Mouse (Mus musculus) T-helper 17 cell (primary cell): Measurements from ENCODE around the gene Wnt7a.

Experiments used
- in situ Hi-C, 2 experiments: fragments of 300-600 bp; cut with MboI, MseI; formaldehyde crosslinking; loops; 1 replicate in 1 of 2; 2 replicates in 1 of 2; pipeline ENCODE4 v1.15.1; 2025; ENCODE audit warnings: high pct_unique_total_duplicates in 2 of 2

The Wnt7a gene

DNA sequence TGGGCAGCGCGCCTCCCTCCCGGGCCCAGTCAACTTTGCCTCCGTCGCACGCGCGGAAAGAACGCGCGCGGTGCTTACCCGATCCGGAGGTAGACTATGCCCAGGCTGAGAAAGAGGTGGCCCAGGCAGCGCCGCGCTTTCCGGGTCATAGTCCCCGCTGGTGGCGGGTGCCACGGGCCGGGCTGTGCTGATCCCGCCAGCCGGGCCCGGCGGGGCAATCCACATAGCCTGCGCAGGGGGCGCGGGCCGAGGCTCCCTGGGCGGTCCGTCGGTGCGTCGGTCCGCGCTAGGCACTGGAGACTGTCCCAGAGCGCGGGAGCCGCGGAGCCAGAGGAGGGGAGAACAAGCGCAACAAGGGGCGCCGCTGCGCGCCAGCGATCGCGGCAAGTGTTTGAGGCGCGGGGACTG, at the start of gene Wnt7a:
TSS of gene Wnt7a (minus strand) at position 403 of the 408 bp plus-strand sequence.
- in situ Hi-C loops: loop anchor here (5.0 kb wide), 3 partner anchors 124 to 244 kb away; no protein-coding TSS in a partner anchor

DNA sequence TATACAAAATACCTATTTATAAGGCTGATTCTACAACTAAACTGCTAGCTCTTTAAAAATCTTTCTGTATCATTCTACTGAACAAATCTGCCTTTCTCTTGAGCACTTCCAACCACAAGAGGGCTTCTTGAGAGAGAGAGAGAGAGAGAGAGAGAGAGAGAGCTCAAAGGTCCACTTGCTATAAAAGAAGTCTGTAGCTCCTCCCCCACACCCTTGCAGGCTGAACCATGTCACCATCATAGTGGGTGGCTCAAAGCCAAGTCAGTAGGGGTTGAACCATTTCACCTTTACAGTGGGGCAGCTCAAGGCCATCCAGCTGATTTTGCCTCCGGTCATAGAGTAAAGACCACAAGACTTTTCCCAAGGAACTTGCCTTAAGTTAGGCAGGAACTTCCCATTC, 48.3 kb upstream of the Wnt7a start:
- in situ Hi-C loops: no loop called here

DNA sequence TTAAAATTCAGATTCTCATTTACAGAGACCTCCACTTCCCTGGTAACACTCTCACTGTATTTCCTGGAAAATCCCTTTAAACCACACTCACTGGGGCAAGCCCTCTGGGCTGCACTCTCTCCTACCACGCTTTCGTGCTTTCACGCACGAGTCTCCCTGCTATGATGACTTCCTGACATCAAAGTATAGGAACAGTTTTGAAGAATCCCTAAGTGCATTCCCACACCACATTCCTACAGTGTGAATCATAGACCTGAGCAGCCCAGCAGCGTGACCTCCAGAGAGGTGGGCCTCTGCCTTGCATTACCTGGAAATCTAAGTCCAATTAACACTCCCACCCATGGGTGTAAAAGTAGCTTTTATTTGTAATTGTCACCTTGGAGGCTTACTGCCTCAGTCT, 43.4 kb upstream of the Wnt7a start:
- in situ Hi-C loops: no loop called here

DNA sequence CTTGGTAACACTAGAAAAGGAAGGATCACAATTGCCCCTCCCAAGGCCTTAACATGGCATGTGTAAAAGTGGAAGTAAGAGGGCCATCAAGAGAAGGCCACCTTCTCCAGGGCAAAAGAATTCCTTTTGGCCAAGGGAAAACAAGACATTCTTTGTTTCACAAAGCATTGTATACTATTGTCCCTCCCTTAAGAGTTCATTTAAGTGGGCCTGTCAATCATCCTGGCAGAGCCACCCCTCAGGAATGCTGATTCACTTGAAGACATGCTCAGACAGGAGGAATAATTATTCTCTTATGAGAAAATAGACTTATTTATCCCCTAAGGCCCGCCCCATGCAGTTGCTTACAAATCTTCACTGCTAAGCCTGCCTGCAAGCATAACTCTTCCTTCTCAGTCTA, 40.9 kb upstream of the Wnt7a start:
- in situ Hi-C loops: no loop called here

DNA sequence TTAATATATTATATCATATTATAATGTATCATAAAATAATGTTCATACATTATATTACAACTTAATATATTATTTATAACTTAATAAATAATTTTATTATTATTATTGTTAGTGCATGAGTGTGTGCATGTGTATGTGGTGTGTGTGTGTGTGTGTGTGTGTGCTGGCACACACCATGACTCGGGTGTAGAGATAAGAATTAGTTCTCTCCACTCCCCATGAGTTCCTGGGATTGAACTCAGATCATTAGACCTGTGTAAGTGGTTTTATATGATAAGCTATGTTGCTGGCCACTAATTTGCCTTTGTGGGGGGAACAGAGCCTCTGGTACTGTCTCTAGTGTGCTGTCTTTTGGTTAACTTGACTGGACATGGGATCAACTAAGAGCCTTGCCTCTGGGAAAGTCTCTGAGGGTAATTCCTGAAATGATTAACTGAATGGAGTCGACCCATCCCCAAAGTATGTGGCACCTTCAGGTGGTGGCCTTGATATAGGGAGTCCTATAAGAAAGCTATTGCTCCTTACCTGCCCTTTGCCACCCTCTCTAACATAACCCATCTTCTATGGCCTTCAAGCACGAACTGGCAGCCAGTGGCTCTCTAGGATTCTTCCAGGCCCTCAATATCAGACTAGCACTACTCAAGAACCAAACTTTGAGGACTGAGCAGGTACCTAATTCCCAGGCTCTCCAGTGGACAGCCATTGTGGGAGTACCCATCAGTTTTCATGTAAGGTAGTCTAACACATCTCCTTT, 38.5 kb upstream of the Wnt7a start:
- in situ Hi-C loops: no loop called here

DNA sequence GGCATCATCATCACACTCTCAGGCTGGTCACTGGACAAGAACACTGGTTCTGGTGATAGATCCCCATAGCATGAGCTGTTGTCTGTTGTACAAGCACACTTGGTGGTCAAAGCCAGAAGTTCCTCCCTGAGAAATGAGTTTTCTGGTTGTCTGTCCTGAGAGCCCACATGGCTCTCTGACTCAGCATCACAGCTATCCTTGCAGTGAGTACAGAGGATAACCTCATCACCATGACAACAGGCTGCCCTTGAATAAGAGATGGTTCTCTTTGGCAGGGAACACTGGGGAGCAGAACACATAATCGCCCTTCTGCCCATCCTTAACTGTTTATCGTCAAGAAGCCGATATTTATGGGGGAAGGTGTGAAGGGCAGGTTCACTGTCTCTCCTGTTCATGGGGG, 34.2 kb upstream of the Wnt7a start:
- in situ Hi-C loops: no loop called here

DNA sequence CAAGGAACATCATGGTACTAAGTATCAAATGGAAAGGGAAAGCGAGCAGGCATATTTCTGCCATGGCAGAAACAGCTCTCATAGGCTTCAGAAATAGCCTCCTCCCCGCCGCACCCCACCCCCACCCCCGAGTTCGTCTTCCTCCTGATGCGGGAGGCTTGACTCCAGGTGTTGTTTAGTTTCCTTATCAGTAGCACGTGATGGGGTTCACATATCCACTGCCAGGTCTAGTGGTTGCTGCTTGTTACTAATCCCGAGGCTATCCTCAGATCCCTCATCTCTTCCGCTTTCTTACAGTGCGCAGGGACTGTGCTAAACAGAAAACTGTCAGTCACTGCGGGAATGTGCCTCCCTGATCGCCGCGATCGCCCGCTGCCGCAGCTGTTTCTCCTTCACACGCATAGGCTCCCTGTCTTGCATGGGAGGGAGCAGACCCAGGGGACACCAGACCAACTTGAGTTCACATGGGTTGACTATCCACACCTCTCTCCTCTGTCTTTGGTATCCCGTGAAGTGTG, 30.0 kb upstream of the Wnt7a start:
- in situ Hi-C loops: loop anchor here in 1 of 2 experiments (5.0 kb wide), 1 partner anchor 76 kb away; the partner anchor contains the start of genes Lsm3 and Xpc

DNA sequence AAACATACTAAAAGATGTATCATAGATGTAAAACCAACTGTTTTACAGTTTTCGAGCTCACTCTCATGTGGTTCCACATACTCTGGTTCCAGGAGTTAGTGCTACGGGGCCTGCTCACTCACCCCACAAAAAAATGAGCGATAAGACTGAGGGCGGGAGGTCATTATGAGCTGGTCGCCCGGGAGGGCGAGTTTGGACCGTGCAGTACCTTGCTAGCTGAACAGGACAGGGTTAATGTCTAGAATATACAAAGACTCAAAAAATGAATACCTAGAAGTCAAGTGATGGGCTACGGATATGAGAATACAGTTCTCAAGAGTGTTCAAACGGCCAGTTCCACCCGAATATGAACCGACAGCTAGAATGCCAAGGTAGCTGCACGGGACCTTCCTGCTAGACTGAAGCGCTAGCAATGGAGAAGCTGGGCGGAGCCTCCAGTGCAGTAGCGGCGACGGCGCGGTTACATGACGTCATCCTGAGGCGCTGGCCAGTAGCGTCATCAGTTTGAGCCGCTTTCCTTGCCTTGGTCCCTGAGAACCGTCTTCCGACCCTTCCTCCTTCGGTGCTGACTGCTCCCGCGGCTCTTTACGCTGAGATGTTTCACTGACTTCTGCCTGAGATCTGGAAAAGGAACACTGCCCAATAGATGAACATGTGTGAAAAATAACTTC, 29.4 kb upstream of the Wnt7a start:
- in situ Hi-C loops: loop anchor here in 1 of 2 experiments (5.0 kb wide), 1 partner anchor 77 kb away; the partner anchor contains the start of genes Lsm3 and Xpc

DNA sequence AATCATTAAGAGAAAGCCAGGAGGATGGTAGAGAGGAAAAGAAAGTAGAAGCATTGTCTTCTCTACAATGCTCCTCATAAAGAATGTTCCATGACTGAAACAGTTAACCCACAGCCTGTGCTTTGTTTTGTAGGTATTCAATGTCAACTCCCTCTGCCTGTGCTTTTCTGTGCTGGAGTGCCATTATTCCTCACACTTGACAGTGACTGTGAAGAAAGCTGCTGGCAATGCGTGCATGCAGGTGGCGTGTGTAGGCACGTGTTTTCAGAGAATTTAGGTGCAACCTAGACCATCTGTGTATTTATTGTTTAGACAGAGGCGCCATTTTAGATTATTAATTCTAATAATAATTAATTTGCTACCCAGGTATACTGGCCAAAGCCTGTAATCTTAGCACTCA, 13.0 kb upstream of the Wnt7a start:
- in situ Hi-C loops: loop anchor here in 1 of 2 experiments (5.0 kb wide), 1 partner anchor 82 kb away; no protein-coding TSS in a partner anchor

DNA sequence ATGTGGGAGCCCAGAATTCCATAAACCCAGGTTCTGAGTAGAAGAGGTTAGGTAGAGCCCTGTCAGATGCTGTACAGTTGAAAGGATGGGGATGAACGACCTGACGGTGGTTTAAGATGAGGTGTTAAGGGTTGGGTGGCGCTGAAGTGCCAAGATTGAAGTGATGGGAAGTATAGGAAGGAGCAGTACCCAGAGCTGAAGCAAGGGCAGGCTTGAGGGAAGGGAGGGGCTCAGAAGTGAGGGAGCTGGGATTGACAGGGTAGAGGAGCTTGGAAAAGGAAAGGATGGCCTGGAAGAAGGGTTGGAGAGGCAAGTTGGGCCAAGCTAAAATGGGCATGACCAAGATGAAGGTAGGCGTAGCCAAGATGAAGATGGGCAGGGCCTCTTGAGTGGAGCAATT, 10.5 kb upstream of the Wnt7a start:
- in situ Hi-C loops: loop anchor here in 1 of 2 experiments (5.0 kb wide), 1 partner anchor 79 kb away; no protein-coding TSS in a partner anchor

DNA sequence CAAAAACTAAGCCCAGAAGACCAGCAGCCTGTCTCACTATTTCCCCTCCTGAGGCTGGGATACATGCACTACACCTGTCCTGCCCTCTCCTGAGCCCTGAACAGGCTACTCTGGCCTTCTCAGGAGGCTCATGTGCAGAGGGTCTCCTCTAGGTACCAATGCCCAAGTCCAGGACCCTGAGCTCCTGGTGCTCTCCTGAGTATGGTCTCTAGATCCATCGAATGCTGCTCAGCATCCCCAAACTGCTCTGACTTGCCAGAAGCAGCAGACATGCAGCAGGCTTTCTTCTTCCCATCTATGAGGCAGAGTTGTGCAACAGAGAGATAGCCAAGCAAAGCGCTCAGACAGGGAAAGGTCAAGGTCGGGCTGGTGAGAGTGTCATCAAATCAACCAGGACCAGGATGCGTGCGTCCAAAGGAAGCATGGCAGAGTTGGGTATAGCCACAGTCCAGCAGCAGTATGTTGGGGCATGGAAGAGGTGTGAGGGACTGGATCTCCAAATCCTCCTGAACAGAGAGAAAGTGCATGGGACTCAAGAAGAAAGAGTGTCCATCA, 6.2 kb upstream of the Wnt7a start:
- in situ Hi-C loops: no loop called here

DNA sequence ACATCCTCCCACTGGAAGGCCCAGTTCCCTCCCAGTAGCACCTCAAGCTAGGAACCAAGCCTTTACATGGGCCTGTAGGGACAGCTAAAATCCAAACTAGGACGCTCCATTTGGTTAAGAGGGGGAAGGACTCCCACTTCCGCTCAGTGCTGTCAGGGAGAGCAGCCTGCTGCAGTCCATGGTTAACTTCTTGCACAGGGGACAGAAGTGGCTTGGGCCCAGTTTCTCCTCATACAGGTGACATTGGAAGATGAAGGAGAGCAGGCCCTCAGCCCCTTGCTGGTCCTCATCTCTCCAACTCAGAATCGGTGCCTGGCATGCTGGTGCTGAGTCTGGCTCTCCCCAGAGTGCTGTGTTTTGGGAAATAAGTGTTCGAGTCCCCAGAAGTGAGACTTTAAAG, 5.0 kb upstream of the Wnt7a start:
- in situ Hi-C loops: no loop called here

DNA sequence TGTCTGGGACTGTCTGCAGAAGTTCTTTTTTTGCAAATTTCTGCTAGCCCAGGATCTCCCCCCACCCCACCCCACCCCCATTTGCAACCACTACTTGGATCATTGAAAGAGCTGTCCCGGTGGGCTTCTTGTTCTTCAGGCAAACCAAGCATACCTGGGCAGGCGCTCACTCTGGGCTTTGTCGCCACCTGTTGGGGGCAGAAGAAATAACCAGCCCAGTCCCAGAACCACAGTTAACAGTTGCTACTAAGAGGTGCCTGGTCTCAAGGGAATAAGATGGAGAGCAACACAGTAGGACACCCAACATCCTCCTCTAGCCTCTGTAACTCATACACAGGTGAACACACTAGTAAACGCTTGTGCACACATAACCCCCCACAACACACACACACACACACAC, 3.7 kb upstream of the Wnt7a start:
- in situ Hi-C loops: loop anchor here (5.0 kb wide), 3 partner anchors 128 to 248 kb away; no protein-coding TSS in a partner anchor

DNA sequence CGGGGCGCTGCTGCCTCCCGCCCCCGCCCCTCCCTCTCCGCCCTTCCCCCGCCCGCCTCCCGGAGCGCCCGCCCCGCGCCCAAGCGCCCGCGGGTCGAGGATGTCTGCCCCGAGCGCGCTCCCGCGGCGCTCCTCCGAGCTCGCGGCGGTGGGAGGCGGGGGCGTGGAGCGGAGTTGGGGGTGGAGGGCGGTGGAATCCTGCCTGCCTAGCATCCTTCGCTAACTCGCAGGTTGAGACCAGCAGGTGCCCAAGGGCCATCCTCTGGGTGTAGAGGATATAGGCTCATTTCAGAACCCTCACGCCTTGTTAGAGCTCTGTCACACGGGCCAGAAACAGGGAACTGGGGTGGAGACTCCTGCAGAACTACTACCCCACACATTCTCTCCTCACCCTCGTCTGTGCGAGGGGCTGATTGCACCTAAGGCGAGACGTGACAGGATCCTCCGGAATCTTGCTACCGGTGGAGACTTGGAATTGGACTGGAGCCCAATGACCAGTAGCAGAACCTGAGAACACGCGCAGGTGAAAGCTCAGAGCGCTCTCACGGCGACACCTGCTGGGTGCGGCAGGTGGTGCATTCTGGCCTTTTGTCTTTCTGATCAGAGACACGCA, 312 bp upstream of the Wnt7a start:
- in situ Hi-C loops: loop anchor here (5.0 kb wide), 3 partner anchors 124 to 244 kb away; no protein-coding TSS in a partner anchor

DNA sequence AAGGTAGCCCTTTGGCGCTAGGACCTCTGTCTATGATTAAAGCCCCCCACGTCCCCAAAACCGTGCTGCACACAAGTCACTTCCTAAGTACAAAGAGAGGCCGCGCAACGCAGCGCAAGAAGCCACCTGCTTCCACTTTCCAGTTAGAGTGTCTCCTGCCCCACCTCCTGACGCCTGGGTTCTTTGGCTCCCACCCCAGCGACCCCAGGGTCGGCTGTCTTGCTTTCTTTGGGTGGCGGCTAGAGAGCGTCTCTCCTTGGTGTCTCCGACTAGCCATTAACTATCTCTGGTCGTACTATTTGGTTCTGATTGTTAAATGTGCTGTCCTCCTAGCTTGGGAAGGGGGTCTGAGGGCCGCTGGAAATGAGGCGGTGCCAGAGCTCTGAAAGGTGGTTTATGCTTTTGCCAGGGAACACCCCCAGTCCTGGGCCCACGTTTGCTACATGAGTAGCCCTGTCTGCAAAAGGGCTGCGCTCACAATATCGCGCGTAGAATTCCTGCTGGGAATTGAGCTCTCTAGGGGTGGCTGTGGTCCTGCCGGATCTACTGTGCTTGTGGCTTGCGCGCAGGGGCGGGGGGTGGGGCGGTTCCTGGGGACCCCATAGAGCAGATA, 889 bp downstream of the Wnt7a start:
- in situ Hi-C loops: loop anchor here (5.0 kb wide), 3 partner anchors 123 to 243 kb away; no protein-coding TSS in a partner anchor

DNA sequence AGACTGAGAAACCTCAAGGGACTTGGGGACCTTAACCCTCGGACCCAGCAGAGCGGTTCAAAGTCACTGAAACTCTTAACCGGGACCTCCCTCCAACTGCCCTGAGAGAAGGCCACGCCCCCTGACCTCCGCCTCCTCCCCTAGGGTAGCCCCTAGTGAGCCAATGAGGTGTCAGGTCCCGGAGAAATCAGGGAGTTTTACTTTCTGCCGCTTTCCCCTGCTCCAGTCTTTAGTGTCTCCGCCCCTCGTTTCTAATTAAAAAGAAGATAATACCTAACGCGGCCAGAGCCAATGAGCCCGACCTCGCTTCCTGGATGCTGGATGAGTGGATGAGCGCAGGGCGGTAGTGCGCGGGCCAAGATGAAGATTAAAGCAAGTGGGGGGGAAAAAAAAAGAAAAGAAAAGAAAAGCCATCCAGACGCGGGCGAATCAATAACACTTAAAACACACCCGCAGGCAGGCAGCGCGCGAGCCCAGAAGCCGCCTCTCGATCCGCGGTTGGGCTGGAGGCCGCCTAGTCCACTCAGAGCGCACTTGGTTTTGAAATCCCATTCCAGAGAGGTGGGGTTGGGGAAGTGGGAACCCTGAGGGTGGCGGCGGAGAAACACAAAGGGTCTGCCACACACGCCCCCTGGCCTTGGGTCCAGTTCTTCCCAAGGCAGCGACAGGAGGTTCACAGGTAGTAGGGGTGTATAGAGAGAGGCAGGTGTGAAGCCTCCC, 1.6 kb downstream of the Wnt7a start:
- in situ Hi-C loops: loop anchor here (5.0 kb wide), 3 partner anchors 122 to 242 kb away; no protein-coding TSS in a partner anchor

DNA sequence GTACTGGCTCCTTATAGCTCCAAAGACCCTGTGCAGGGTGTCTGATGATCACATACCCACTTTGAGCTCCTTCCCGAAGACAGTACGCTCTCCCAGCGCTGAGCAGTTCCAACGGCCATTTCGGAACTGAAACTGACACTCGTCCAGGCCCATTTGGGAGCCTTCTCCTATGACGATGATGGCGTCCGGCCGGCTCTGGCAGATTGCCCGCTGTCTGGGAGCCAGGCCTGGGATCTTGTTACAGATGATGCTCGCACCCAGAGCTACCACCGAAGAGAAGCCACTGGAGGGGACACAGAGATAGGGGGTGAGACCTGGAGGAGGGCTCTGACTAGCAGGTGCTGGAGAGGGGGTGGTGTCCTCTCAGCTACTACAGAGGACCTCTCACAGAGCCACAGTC, 2.5 kb downstream of the Wnt7a start:
- in situ Hi-C loops: no loop called here

DNA sequence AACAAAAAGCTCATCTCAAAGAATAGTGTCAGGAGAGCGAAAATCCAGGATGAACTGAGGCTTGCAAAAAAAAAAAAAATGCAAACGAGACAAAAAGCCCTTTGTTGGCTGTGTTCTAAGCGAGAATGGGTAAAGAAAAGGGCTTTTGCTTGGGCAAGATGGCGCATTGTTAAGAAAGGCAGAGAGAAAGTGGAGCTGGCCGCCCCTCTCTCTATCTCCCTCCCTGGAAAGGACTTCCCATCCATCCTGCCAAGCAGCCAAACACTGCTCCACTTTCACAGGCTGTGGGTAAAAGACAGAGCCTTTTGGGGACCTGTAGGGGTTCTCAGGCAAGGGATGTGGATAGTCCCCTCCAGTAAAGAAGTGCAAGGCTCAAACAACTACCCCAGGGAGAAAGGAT, 9.6 kb downstream of the Wnt7a start:
- in situ Hi-C loops: no loop called here

DNA sequence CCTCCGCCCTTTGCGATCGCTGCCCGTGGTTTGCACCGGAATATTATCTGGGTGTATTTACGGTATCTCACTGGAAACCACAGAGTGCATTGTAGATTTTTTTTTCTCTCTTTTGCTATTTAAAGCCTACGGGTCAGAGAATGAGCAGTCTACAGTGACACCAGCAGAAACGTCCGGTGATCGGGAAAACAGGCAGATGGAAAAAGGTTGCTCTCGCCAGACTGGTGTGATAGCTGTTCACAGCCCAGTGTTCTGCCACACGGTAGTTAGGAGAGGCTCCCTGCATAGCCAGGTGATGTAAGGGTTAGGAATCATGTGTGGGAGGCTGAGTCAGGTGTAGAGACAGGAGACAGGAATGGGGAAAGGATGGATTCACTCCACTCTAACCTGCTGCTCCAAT, 10.6 kb downstream of the Wnt7a start:
- in situ Hi-C loops: no loop called here

DNA sequence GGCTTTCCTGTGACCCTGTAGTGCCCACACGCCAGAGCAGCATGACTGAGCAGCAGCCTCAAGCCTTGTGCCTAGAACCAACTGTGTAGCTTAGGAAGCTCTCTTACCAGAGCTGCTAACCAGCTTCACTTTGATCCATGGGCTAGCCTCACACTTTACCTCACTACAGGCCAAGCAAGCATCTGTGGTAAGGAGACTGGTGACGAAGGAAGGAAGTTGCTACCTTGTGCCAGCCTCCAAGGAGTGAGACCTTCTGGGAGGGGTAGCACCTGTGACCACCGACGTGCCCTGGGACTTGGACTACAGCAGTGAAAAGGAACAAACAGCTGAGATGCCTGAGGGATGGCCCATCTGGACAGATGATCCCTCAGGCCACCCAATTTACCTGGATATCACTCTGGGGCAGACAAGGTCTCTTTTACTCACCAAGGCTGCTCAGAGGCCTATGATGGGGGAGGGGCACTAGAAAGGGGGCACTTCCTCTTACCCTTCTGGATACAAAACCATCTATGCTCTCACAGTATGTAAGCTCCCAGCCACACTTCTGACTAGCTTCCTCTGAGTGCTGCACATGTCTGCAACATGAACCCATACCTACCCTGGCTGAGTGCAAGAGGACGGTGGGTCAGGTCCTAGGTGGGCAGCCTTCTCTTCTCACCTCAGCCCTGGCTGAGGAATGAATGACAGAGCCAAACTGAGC, 18.5 kb downstream of the Wnt7a start:
- in situ Hi-C loops: no loop called here
